Mouse (Mus musculus) brown adipose tissue, adult 24 weeks (tissue): Measurements from ENCODE around the gene Zdhhc18. TPM values are rescaled to one million over a fixed set of nuclear protein-coding genes. Genes with fewer than 3 reads are reported as not detected.

Experiments used
- H3K27ac ChIP-seq: fragments of 200-500 bp; replicated peaks from 2 replicates; pipeline ENCODE4 v1.5.1; 2012; ENCODE audit warnings: low read depth, mild to moderate bottlenecking, low read length
- H3K4me1 ChIP-seq: fragments of 200-500 bp; 2 replicates; pipeline ENCODE4 v1.6.1; 2012; ENCODE audit warnings: low read length, mixed read lengths; ENCODE audit not compliant: control insufficient read depth, insufficient read depth, insufficient read length
- H3K4me3 ChIP-seq: fragments of 200-500 bp; 2 replicates; pipeline ENCODE4 v1.5.1; 2012; ENCODE audit warnings: low read depth, mild to moderate bottlenecking, low read length, moderate library complexity; ENCODE audit not compliant: insufficient read depth
- polyA plus RNA-seq: library from polyadenylated mRNA; stranded (reverse); fragments of >200 nt; gene quantifications from 2 replicates; pipeline ENCODE4 v1.2.4, GENCODE M21; 2012; ENCODE audit not compliant: missing spikeins, insufficient read depth, insufficient read length

The Zdhhc18 gene
- polyA plus RNA-seq, 1 experiment = 9.4 TPM

GRCm38 (mm10) chr4:133612416-133612815 is 37.5 kb downstream of the Zdhhc18 start:
- no peak overlapping the region for H3K27ac ChIP-seq
- peaks cover 23% of the 10 kb centered on the region for H3K4me1 ChIP-seq
- no peak overlapping the region for H3K4me3 ChIP-seq

GRCm38 (mm10) chr4:133611815-133612214 is 38.1 kb downstream of the Zdhhc18 start:
- Histone ChIP-seq H3K4me3 (no peak overlapping the region), H3K27ac (no peak overlapping the region), H3K4me1 (peaks cover 19% of the 10 kb centered on the region)

GRCm38 (mm10) chr4:133609719-133610118 is 40.2 kb downstream of the Zdhhc18 start:
- Histone ChIP-seq H3K4me1 (0 out of 2 replicates have a peak, but pooled peaks cover under 1% of the 10 kb centered on the region), H3K27ac (no peak overlapping the region)

GRCm38 (mm10) chr4:133607284-133607683 is 42.7 kb downstream of the Zdhhc18 start:
- no peaks in the 10 kb centered on the region for H3K4me1 ChIP-seq
- H3K27ac ChIP-seq = no peak overlapping the region
- H3K4me3 ChIP-seq = no peak overlapping the region

More at GRCm38 (mm10) chr4:133609719-133610118, 40.2 kb downstream of the Zdhhc18 start:
- H3K4me3 ChIP-seq = no peak overlapping the region

DNA sequence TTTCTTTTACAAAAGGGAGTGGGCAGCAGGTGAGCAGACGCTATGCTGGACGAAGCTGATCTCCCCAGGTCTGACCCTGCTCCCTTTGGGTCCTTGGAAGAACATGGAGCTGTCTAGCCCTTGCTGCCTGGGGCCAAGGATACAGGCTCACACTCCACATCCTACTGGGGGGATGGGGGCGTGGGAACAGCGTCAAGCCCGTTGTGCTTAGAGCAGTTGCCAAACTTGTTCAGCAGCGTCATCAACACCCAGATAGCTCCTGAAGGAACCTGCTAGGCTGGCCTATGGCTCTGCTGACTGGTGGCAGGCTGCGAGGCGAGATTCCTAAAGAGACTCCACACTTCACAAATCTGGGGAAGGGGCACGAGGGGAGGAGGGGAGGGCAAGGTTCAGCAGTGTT is 44.6 kb downstream of the Zdhhc18 start:
- Histone ChIP-seq H3K4me3 (no peak overlapping the region), H3K4me1 (no peaks in the 10 kb centered on the region), H3K27ac (no peak overlapping the region)

GRCm38 (mm10) chr4:133604856-133605255 is 45.1 kb downstream of the Zdhhc18 start:
- no peak overlapping the region for H3K4me3 ChIP-seq
- H3K27ac ChIP-seq = no peak overlapping the region
- H3K4me1 ChIP-seq = peaks cover 2% of the 10 kb centered on the region; the same call in 1 of the 2 replicates

DNA sequence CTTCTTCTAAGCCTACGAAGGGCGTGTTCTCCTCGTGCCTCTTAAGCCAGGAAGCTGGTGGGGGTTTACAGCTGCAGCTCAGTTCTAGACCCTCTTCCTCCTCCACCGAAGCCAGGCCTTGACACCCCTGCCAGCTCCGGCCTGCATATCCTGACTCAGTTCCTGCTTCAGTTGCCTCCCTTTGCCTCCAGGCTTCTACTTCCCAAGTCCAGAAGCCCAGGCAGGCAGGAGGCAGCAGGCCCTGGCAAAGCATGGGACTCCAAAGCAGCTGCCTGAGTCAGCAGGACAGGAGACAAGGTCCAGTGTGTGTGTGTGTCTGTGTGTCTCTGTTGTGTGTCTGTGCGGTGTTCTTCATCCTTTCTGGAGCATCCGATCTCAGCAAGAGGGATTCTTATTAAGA is 45.8 kb downstream of the Zdhhc18 start:
- H3K27ac ChIP-seq = no peak overlapping the region
- peaks cover 3% of the 10 kb centered on the region for H3K4me1 ChIP-seq
- no peak overlapping the region for H3K4me3 ChIP-seq

- Histone ChIP-seq H3K4me3 (no peak overlapping the region), H3K27ac (no peak overlapping the region), H3K4me1 (peaks cover 5% of the 10 kb centered on the region)
Observed at GRCm38 (mm10) chr4:133603056-133603455, 46.9 kb downstream of the Zdhhc18 start.

- Histone ChIP-seq H3K4me3 (peak within 1 kb of the TSS; percentile 21; the same call in 1 of the 2 replicates), H3K27ac (no peak within 1 kb of the TSS), H3K4me1 (peaks cover 5% of the 10 kb centered on the region)
Observed at GRCm38 (mm10) chr4:133601721-133602218, 48.2 kb downstream of the Zdhhc18 start, which contains the start of gene Sfn. Gene Sfn (minus strand): TSS chr4:133602168.

GRCm38 (mm10) chr4:133600306-133600705 is 49.6 kb downstream of the Zdhhc18 start:
- H3K27ac ChIP-seq = no peak overlapping the region
- peaks cover 5% of the 10 kb centered on the region for H3K4me1 ChIP-seq
- peak overlapping the region; percentile 77 for H3K4me3 ChIP-seq

GRCm38 (mm10) chr4:133599571-133600073 is 50.3 kb downstream of the Zdhhc18 start:
- Histone ChIP-seq H3K4me3 (peak overlapping the region; percentile 77), H3K27ac (0 out of 2 replicates have a peak overlapping the region, but pooled peaks have one; percentile 6), H3K4me1 (peaks cover 5% of the 10 kb centered on the region)

DNA sequence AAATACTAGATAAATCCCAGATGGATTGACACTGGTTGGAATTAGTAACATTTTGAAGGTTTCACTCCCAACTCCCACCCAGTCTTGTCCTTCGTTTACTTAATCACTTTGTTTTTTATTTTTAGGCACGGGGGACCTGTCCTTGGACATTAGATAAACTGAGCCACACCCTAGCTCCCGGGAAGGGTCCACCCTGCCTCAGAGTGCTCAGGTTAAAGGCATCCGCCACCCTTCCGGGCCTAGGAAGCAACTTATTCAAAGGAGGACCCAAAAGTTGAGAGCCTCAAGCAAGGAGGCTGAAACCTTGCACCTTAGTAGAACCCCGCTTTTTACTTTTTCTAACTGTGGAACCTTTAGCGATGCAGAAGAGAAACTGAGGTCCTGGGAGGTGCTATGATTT is 50.8 kb downstream of the Zdhhc18 start:
- Histone ChIP-seq H3K4me1 (peaks cover 5% of the 10 kb centered on the region), H3K4me3 (peak overlapping the region; percentile 77), H3K27ac (no peak overlapping the region)

DNA sequence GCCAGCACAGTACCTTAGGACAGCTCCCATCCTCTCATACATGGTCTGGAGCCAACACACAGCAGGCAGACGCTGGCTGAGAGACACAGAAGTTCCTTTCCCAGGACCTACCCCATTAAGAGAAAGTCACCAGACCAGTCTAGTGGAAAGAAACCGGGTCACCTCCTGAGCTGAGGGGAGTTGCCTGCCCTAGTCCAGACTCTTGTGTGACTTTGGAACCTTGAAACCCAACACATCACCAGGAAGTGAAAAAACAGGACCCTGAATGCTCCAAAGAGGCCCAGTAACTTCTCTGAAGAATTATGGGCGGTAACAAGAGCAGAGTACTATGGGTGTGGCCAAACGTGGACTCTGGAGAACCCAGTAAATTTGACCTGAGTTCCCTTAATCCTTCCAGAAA is 51.3 kb downstream of the Zdhhc18 start:
- H3K4me3 ChIP-seq = no peak overlapping the region
- peaks cover 5% of the 10 kb centered on the region for H3K4me1 ChIP-seq
- H3K27ac ChIP-seq = no peak overlapping the region

DNA sequence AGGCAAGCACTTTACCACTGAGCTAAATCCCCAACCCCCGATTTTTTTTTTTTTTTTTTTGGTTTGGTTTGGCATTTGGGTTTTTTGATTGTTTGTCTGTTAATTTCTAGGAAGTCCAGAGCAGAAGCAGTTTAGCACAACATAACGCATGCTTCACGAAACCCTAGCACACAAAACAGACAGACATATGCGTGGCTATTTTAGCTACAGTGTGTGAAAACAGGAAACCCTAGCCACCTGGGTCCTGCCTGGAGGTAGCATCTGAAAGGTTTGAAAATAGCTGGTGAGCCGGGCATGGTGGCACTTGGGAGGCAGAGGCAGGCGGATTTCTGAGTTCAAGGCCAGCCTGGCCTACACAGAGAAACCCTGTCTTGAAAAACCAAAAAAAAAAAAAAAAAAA is 53.9 kb downstream of the Zdhhc18 start:
- Histone ChIP-seq H3K4me1 (peaks cover 5% of the 10 kb centered on the region), H3K27ac (no peak overlapping the region), H3K4me3 (no peak overlapping the region)

GRCm38 (mm10) chr4:133595538-133595937 is 54.4 kb downstream of the Zdhhc18 start:
- H3K4me1 ChIP-seq = peaks cover 5% of the 10 kb centered on the region
- no peak overlapping the region for H3K27ac ChIP-seq
- no peak overlapping the region for H3K4me3 ChIP-seq

DNA sequence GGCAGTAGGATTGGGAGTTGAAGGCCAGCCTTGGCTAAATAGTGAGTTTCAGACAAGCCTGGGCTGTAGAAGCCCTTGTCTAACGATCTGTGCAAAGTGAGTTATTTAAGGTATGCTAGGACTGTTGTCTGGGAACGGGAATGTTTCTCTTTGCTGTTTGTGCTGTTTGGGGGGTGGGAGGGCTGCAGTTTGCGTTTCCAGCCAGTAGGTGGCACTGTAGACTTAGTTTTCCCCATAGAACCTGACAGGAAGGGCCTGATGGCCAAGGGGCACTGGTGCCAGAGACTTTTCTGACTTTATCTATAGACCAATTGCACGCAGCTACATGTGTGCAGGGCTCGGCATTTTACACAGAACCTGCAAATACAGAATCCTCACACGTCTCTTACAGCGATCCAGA is 57.4 kb downstream of the Zdhhc18 start:
- Histone ChIP-seq H3K4me1 (no peaks in the 10 kb centered on the region), H3K27ac (no peak overlapping the region), H3K4me3 (no peak overlapping the region)
